Mouse (Mus musculus) 416B (cell line): Measurements from ENCODE around the gene Slc39a13.
"Not testable (repeated sequence)": the region's sequence is repeated elsewhere in the genome, so short reads cannot be mapped to it uniquely, and the experiment has no call there.

Source experiments
- DNase-seq: peaks from one replicate; pipeline ENCODE4 v3.0.0; 2011; ENCODE audit warnings: low read depth

Gene Slc39a13

DNA sequence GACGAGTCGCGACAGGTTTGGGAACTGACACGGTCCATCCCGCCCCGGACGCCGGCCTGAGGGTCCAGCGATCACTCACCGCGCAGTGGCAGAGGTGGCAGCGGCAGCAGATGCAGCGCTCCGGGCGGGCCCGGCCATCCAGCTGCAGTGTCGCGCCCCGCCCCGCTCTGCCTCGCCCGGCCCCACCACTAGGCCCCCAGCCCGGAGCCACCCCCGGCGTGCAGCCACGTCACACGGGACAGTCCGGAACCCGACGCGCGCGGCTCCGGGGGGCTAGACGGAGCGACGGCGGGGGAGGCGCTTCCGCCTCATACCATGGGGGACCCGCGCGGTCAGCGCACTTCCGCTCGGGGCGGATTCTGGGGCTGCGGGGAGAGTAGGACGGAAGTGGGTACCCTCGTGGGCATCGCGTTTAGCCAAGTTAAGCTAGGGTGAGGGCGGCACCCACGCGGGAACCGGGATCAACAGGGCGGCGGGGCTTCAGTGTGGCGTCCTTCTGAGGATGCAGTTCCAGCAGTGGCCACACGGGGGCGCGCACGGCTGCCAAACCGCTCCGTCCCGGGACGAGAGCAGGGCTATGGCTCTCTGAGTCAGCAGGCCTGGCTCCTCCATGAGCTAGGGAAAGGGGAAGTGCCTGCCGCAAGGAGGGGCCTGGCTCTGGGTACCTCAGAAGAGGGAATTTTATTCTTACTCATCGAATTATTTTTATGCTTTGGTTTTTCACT is at the start of gene Slc39a13:
Slc39a13 (minus strand) TSS at position 342 of the 725 bp plus-strand sequence.
- peak; percentile 97 for DNase-seq

DNA sequence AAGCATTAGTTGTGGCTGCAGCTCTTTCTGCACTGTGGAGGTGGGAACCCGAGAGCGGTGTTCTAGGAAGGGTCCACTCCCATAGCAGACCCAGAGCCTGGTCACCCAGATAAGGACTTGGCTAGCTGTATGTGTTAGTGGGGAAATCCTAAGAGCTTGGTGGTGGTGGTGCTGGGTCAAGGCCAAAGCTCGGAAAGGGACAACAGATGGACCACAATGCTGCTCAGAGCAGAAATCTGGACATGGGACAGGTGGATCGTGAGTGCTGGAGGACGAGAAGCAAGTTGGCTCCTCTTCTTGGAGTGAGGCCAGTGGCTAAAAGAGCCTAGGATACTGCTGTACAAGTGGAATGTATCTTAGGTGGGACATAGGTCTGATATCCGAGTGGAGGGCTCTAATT is 49.3 kb upstream of the Slc39a13 start:
- no peak for DNase-seq

- DNase-seq, result no peak
Observed at GRCm38 (mm10) chr2:91119061-91119460, 48.8 kb upstream of the Slc39a13 start.

DNA sequence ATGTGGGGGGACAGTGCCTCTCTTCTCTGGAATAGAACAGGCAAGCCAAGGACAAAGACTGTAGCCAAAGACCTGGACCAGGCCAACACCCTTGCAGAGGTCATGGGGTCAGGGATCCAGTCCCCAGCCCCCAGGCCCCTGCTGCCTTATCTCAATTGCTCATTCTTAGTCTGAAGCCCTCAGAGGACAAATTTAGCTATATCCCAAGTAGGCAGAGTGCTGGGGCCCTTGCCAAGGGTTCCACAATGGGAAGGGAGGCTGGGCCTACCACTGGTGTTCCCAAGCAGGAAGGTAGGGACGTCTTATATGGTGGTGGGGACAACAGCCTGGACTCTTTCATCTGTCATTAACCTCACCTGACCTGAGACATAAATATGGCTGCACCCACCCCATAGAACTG is 48.4 kb upstream of the Slc39a13 start:
- no peak for DNase-seq

DNA sequence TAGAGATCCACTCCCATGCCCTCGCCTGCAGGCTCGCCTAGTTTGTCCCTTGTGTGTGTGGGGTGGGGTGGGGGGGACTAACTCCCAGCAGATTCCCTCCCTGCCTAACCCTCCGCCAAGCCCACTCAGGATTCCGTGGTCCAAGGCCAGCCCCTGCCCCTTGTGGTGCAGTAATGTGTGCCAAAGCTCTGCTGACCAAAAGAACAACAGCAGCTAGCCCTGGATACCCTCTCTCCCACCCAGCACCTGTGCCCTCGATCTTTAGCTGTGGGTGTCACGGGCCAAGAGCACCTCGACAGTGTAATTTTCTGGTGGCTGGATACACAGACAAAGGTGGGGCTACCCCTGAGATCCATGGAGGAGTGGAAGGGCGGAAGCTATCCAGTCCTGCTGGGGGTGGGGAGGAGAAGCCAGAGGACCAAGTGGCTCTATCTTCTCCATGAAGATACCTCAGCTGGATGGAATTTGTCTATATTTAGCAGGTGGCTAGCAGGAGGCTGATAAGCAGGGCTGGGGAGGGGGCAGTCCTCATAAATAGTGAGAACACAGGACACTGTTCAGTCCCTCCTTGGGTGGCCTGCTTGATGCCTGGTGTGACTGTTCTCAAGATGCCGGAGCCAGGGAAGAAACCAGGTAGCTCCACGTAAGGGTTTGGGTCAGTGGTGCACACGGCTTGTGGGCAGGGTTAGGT is 47.5 kb upstream of the Slc39a13 start, which contains the start of gene Mybpc3:
Mybpc3 (plus strand) TSS at position 560 of the 691 bp plus-strand sequence.
- no peak for DNase-seq

- DNase-seq, result no peak
Observed at GRCm38 (mm10) chr2:91116842-91117241, 46.6 kb upstream of the Slc39a13 start.

- no peak for DNase-seq
Observed at GRCm38 (mm10) chr2:91115578-91115970, 45.4 kb upstream of the Slc39a13 start.

- peak; percentile 90 for DNase-seq
Observed at GRCm38 (mm10) chr2:91114781-91115577, 44.8 kb upstream of the Slc39a13 start.

DNA sequence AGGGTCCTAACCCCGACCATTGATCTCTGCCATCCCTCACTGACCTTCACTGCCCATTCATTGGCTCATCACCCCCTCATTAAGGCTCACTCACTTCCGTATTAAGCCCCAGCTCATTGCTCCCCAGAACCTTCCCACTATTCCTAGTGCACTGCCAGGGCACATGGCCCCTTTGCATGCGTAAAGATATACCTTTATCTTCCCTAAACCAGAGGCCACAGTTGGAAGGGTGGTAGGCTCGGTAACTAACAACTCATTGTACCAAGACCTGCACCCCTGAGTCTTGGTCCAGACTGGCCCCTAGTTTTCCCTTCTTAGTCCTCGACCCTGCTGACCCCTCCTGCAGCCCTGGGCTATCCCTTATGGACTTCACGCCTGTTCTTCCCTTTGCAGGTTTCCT is 43.6 kb upstream of the Slc39a13 start:
- no peak for DNase-seq

- DNase-seq, result peak; percentile 76
Observed at GRCm38 (mm10) chr2:91113334-91113733, 43.1 kb upstream of the Slc39a13 start.

DNA sequence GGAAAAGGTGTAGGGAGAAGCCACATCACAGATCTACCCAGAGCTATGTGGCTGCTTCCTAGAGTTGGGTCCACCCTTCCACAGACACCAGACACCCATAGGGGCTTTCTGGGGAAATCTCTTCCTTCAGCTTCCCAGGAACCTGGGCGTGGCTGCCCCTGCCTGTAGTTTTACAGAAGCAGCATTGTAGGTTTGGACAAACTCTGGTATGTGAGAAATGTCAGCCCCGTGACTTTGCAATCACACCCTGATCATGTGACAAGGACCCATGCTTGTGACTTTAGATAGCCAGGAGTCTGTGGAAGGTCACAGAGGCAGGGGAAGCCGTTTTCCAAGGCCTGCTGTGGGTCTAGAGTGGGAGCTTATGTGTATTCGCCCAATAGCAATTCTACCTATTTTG is 42.3 kb upstream of the Slc39a13 start:
- peak; percentile 32 for DNase-seq

GRCm38 (mm10) chr2:91111832-91112231 is 41.6 kb upstream of the Slc39a13 start:
- DNase-seq, result not testable (repeated sequence)

DNA sequence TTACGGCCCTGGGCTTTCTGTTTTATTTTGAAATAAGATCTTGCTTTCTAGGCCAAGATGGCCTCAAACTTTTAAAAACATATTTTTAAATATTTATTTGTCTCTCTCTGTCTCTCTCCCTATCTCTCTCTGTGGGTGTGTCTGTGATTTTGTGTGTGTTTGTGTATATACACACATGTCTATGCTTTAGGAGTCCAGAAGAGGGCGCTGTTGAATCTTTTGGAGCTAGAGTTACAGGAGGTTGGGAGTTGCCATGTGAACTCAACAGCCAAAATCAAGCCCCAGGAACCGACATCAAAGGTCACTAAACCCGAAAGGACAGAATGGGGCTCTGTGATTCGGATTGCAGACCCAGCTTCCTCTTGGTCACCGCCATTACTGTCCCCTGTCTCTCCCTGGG is 40.2 kb upstream of the Slc39a13 start:
- DNase-seq, result peak; percentile 39

DNA sequence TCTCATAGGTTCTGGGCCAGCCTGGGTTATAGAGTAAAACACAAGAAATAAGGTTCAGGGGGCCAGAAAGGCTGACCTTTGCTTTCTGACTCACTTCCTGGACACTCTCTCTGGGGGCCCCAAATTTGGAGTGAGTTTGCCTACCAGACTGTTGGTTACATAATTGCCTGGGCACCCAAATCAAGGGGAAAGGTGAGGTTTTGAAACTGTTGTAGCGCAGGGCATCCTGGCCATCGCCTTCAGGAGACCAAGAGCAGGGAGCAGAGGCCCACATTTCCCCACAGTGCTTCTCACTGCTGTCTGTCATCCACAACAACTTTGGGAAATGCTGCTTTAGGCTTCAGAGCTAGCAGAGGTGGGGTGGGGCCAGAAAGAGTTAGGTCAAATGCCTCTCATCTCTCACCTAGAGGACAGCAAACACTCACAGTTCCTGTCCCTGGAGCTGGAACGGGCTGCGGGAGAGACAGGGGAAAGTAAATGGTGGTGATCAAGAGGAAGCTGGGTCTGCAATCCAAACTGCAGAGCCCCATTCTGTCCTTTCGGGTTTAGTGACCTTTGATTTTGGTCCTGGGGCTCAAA is 39.7 kb upstream of the Slc39a13 start:
- peak; percentile 44 for DNase-seq

DNA sequence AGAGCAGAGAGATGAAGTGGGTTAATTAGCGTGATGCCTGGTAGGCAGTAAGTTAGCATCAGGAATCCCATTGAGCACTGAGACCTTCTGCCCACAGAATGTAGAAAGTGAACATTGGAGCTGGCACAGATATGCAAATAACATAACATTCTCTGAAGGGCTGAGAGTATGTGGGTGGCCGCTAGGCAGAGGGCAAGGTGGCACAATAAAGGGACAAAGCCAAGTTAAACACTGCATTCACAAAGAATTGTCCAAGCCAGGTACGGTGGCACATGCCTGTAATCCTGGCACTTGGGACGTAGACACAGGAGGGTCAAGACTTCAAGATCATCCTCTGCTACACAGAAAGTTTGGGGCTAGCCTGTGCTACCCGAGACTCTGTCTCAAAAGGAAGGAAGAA is 39.0 kb upstream of the Slc39a13 start:
- no peak for DNase-seq

DNA sequence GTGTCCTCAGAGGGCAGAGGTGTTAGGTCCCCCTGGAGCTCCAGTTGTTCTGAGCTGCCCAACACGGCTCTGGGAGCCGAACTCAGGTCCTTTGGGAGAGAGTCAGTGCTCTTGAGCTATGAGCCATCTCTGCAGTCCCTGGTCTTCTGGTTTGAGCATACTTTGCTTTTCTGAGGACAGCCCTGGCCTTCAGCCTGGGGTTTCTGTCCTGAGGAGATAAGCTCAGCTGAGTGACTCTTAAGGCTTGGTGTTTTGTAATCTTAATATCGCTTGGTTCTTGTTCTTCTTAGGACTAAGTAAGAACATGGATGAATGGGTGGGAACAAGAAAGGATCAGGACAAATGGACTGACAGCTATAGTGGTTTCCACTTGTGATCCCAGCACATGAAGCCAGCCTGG is 37.9 kb upstream of the Slc39a13 start:
- DNase-seq, result peak; percentile 26

GRCm38 (mm10) chr2:91101124-91101740 is 31.0 kb upstream of the Slc39a13 start:
- DNase-seq, result peak; percentile 92

GRCm38 (mm10) chr2:91098156-91098555 is 27.9 kb upstream of the Slc39a13 start:
- peak; percentile 72 for DNase-seq

GRCm38 (mm10) chr2:91097015-91097414 is 26.8 kb upstream of the Slc39a13 start:
- DNase-seq, result peak; percentile 46

DNA sequence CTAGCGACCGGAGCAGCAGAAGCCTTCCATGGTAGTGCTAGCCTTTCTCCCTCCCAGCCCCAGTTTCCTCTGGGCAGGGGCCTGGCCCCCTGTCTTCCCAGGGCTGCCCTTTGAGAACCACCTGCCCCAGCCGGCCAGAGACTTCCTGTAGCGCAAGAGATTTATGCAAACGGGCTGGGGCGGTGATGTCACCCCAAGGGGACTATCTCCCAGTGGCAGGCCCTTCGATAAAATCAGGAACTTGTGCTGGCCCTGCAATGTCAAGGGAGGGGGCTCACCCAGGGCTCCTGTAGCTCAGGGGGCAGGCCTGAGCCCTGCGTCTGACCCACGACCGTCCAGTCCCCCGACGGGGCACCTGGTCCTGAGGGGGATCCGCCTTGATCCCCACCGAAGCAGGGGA is 26.3 kb upstream of the Slc39a13 start:
- DNase-seq, result peak; percentile 92

DNA sequence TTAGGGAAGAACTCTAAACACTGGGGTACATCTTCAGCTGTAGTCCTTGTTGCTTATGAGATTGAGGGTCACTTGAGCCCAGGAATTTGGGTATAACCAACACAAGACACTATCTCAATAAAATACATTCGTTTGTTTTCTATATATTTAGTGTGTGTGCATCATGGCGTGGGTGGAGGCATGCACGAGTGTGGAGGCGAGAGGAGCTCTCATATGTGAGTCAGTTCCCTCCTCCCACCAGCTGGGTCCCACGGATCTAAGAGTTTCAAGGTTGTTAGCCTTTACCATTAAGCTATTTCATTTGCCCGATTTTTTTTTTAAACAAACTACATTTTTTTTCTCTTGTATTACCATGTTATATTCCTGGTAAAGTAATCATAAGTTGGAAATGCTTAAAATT is 20.6 kb upstream of the Slc39a13 start:
- no peak for DNase-seq

- DNase-seq, result no peak
Observed at GRCm38 (mm10) chr2:91090208-91090607, 20.0 kb upstream of the Slc39a13 start.
